ENCODE assay signal across 12 mouse cellular contexts in genomic region chr15:74233778-74234446, GRCm38 (mm10).
"Had no signal": no experiment of that assay in that cellular context is flagged by ENCODE, and none has a peak within 500 bp of the region (broad histone marks: within the 10 kb centered on the region; RNA-seq: fewer than 3 reads in every experiment).

No protein-coding gene starts in this region.

- H3K36me3 ChIP-seq: limb, embryonic 15.5 days; neural tube, embryonic 13.5 days had no signal

- H3K9me3 ChIP-seq: limb, embryonic 15.5 days had no signal

- H3K9ac ChIP-seq: limb, embryonic 15.5 days; liver, embryonic 14.5 days; neural tube, embryonic 13.5 days had no signal

- H3K4me2 ChIP-seq: limb, embryonic 15.5 days; neural tube, embryonic 13.5 days had no signal

- H3K4me1 ChIP-seq: limb, embryonic 15.5 days had no signal

- H3K27ac ChIP-seq: kidney, postnatal 0 days; limb, embryonic 15.5 days; liver, embryonic 14.5 days; neural tube, embryonic 13.5 days; stomach, postnatal 0 days had no signal

- H3K27me3 ChIP-seq: limb, embryonic 15.5 days had no signal

- H3K4me3 ChIP-seq: limb, embryonic 15.5 days; neural tube, embryonic 13.5 days had no signal

- ATAC-seq: hindbrain, embryonic 16.5 days had no signal

- DNase-seq: kidney, adult 11 months; kidney, adult 9 months; kidney, postnatal 36 days; layer of hippocampus, adult 9-11 months; layer of hippocampus, postnatal 36 days; thymus, postnatal 4 days had no signal
